Mouse (Mus musculus) E14TG2a.4 (cell line): ENCODE results near the gene Fam122c.
"Not testable (repeated sequence)": the region's sequence is repeated elsewhere in the genome, so short reads cannot be mapped to it uniquely, and the experiment has no call there.

Experiments used
- H3K27me3 ChIP-seq: 2 replicates; pipeline ENCODE4 v1.6.1; 2014; ENCODE audit warnings: low read length, control low read depth; ENCODE audit not compliant: insufficient read depth
- H3K36me3 ChIP-seq: 2 replicates; pipeline ENCODE4 v1.6.1; 2014; ENCODE audit warnings: low read length, control low read depth; ENCODE audit not compliant: insufficient read depth
- H3K4me1 ChIP-seq: replicated peaks from 2 replicates; pipeline ENCODE4 v1.6.1; 2014; ENCODE audit warnings: low read depth, low read length, control low read depth
- H3K4me3 ChIP-seq: replicated peaks from 2 replicates; pipeline ENCODE4 v1.5.1; 2014; ENCODE audit warnings: mild to moderate bottlenecking, low read length
- H3K9me3 ChIP-seq: 2 replicates; pipeline ENCODE4 v1.6.1; 2014; ENCODE audit warnings: low read length, control low read depth
- CTCF ChIP-seq: conservative IDR thresholded peaks from 2 replicates; pipeline ENCODE4 v1.5.1; 2014; ENCODE audit warnings: low read length
- NANOG ChIP-seq: IDR thresholded peaks from 2 replicates; pipeline ENCODE4 v1.6.1; 2014; ENCODE audit warnings: borderline replicate concordance, low read length, mixed read lengths
- POU5F1 ChIP-seq: IDR thresholded peaks from 2 replicates; pipeline ENCODE4 v1.6.1; 2014; ENCODE audit warnings: low read length, borderline replicate concordance

Gene Fam122c

GRCm38 (mm10) chrX:53268856-53269255 lies 4.4 kb upstream of the Fam122c start:
- H3K9me3 ChIP-seq: no peaks in the 10 kb centered on the region
- H3K4me3 ChIP-seq: peak overlapping the region; percentile 89
- peaks cover 15% of the 10 kb centered on the region for H3K36me3 ChIP-seq
- no peak for TF ChIP-seq NANOG
- TF ChIP-seq CTCF: no peak
- no peak for TF ChIP-seq POU5F1
- peaks cover 31% of the 10 kb centered on the region for H3K4me1 ChIP-seq
- no peaks in the 10 kb centered on the region for H3K27me3 ChIP-seq

GRCm38 (mm10) chrX:53269289-53270062 lies 3.7 kb upstream of the Fam122c start, which contains the start of gene Fam122b:
Gene Fam122b, minus strand, starts transcription at chrX:53269805.
- Histone ChIP-seq H3K27me3 (no peaks in the 10 kb centered on the region), H3K9me3 (no peaks in the 10 kb centered on the region), H3K4me1 (peaks cover 34% of the 10 kb centered on the region), H3K36me3 (peaks cover 8% of the 10 kb centered on the region), H3K4me3 (peak within 1 kb of the TSS; percentile 89)
- TF ChIP-seq NANOG: no peak
- no peak for TF ChIP-seq CTCF
- no peak for TF ChIP-seq POU5F1

GRCm38 (mm10) chrX:53270063-53270432 lies 3.2 kb upstream of the Fam122c start:
- no peak for TF ChIP-seq CTCF
- no peak for TF ChIP-seq POU5F1
- no peak for TF ChIP-seq NANOG
- Histone ChIP-seq H3K27me3 (no peaks in the 10 kb centered on the region), H3K4me1 (peaks cover 34% of the 10 kb centered on the region), H3K9me3 (no peaks in the 10 kb centered on the region), H3K36me3 (peaks cover 3% of the 10 kb centered on the region; the same call in 1 of the 2 replicates), H3K4me3 (peak overlapping the region; percentile 89)

GRCm38 (mm10) chrX:53271628-53272027 lies 1.6 kb upstream of the Fam122c start:
- peaks cover 24% of the 10 kb centered on the region for H3K4me1 ChIP-seq
- not testable (repeated sequence) for H3K36me3 ChIP-seq, H3K27me3 ChIP-seq, H3K4me3 ChIP-seq, H3K9me3 ChIP-seq

- H3K36me3 ChIP-seq: no peaks in the 10 kb centered on the region
- H3K4me3 ChIP-seq: no peak overlapping the region
- no peaks in the 10 kb centered on the region for H3K27me3 ChIP-seq
- H3K4me1 ChIP-seq: peaks cover 8% of the 10 kb centered on the region; the same call in 1 of the 2 replicates
- TF ChIP-seq POU5F1: no peak
- TF ChIP-seq NANOG: no peak
- no peak for TF ChIP-seq CTCF
- H3K9me3 ChIP-seq: no peaks in the 10 kb centered on the region
These were observed 14.7 kb downstream of the Fam122c start for GRCm38 (mm10) chrX:53287924-53288323.

- Histone ChIP-seq H3K27me3 (no peaks in the 10 kb centered on the region), H3K9me3 (no peaks in the 10 kb centered on the region), H3K4me3 (no peak overlapping the region), H3K4me1 (no peaks in the 10 kb centered on the region), H3K36me3 (no peaks in the 10 kb centered on the region)
- no peak for TF ChIP-seq POU5F1
- no peak for TF ChIP-seq NANOG
- no peak for TF ChIP-seq CTCF
These were observed 47.3 kb downstream of the Fam122c start for GRCm38 (mm10) chrX:53320564-53320963.

- Histone ChIP-seq H3K27me3 (no peaks in the 10 kb centered on the region), H3K4me3 (no peak overlapping the region), H3K36me3 (no peaks in the 10 kb centered on the region), H3K9me3 (no peaks in the 10 kb centered on the region), H3K4me1 (no peaks in the 10 kb centered on the region)
- TF ChIP-seq CTCF (no peak), NANOG (no peak), POU5F1 (no peak)
These were observed 47.9 kb downstream of the Fam122c start for GRCm38 (mm10) chrX:53321111-53321510.

GRCm38 (mm10) chrX:53330396-53330795 lies 57.2 kb downstream of the Fam122c start:
- Histone ChIP-seq H3K9me3 (no peaks in the 10 kb centered on the region), H3K36me3 (no peaks in the 10 kb centered on the region), H3K4me1 (no peaks in the 10 kb centered on the region), H3K27me3 (no peaks in the 10 kb centered on the region), H3K4me3 (no peak overlapping the region)
- TF ChIP-seq NANOG (no peak), CTCF (no peak), POU5F1 (no peak)

- no peak for TF ChIP-seq CTCF
- TF ChIP-seq NANOG: no peak
- TF ChIP-seq POU5F1: no peak
- no peak overlapping the region for H3K4me3 ChIP-seq
- H3K27me3 ChIP-seq: no peaks in the 10 kb centered on the region
- no peaks in the 10 kb centered on the region for H3K9me3 ChIP-seq
- H3K4me1 ChIP-seq: no peaks in the 10 kb centered on the region
- H3K36me3 ChIP-seq: no peaks in the 10 kb centered on the region
These were observed 64.1 kb downstream of the Fam122c start for GRCm38 (mm10) chrX:53337355-53337754.
